Mouse (Mus musculus): ENCODE data around the gene Dnajc17. TPM values are rescaled to one million over a fixed set of nuclear protein-coding genes. Genes with fewer than 3 reads are reported as not detected.

The Dnajc17 gene
- polyA plus RNA-seq, 1 experiment from 2014 or later = 11.8 TPM

DNA sequence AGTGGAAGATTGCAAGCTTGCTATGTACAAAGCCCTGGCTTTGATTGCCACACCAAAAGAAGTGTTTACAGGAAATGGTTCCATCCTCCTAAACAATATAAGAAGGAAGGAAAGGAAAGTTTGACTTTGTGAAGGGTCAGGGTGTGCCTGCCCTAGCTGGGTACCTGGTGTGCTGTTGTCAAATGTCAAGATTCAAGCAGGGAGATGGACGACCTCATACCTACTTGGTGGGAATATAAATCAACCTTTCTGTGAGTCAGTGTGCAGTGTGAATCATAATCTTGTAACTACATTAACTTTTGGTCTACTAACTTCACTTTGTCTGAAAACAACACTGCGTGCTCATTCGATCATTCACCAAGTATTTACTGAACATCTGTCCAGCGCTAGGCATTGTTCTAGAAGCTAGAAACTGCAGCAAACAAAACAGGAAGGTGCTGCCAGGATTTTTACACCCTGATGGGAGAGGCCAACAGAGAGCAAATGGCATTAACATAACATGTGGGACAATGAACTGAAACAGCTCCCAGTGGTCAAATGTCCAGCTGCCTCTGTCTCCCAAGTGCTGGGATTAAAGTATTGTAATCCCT, 4.6 kb downstream of the Dnajc17 start:
- peak overlapping the region; percentile 29 for H3K27ac ChIP-seq (ENCODE audit: low read length)
- WGBS = 58% methylated on average over 4 of the region's 4 CpGs
- no peak for TF ChIP-seq CTCF (IDR thresholded peaks at IDR 0.05)
- TF ChIP-seq EP300 (IDR thresholded peaks at IDR 0.05) = peak; percentile 52; the same call in 1 of the 2 replicates
- H3K4me3 ChIP-seq (ENCODE audit: low read depth, low read length) = no peak overlapping the region
- peak; percentile 36 for DNase-seq (ENCODE audit: low spot score)
- H3K27me3 ChIP-seq (replicated peaks; ENCODE audit: insufficient read depth, low read length) = no peaks in the 10 kb centered on the region
- H3K4me1 ChIP-seq (ENCODE audit: insufficient read depth, low read depth, low read length) = peaks cover 15% of the 10 kb centered on the region; the same call in 1 of the 2 replicates
- ATAC-seq = no peak
- H3K4me2 ChIP-seq (replicated peaks; ENCODE audit: low read depth, low read length) = no peak overlapping the region
- H3K36me3 ChIP-seq (ENCODE audit: insufficient read depth, low read length) = no peaks in the 10 kb centered on the region
- no peaks in the 10 kb centered on the region for H3K9me3 ChIP-seq (ENCODE audit: low read length)
- no peak overlapping the region for H3K9ac ChIP-seq (replicated peaks; ENCODE audit: low read depth)

DNA sequence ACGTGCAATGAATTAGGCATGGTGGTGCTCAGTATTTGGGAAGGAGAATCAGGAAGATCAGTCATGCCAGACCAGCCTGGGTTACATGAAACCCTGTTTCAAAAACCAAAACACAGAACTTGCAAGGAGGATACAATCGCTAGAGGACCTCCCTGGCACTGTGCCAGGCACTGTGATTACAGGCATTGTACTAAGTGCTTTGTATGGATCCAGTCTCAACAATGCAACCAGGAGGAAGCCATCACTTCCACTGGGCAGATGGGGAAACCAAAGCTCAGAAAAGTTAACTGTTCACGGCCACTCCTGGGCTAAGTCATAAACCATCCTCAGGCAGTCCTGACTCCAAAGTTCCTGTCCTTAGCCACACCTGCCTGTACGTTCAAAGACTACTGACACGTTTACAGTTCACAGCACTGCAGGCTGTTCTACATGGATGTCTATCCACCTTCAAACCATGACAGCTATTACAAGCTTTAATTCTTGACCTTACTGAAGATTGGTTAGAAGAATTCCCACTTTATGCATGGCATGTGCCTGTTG, 5.6 kb downstream of the Dnajc17 start:
- 36% methylated on average over 5 of the region's 5 CpGs for WGBS
- DNase-seq (ENCODE audit: low spot score) (peak; percentile 57), ATAC-seq (peak; percentile 52)
- Histone ChIP-seq H3K4me3 (ENCODE audit: low read depth, low read length) (no peak overlapping the region), H3K9me3 (ENCODE audit: low read length) (no peaks in the 10 kb centered on the region), H3K27me3 (replicated peaks; ENCODE audit: insufficient read depth, low read length) (no peaks in the 10 kb centered on the region), H3K4me1 (ENCODE audit: insufficient read depth, low read depth, low read length) (peaks cover 21% of the 10 kb centered on the region; the same call in 1 of the 2 replicates), H3K4me2 (replicated peaks; ENCODE audit: low read depth, low read length) (no peak overlapping the region), H3K27ac (ENCODE audit: low read length) (no peak overlapping the region), H3K36me3 (ENCODE audit: insufficient read depth, low read length) (no peaks in the 10 kb centered on the region), H3K9ac (replicated peaks; ENCODE audit: low read depth) (no peak overlapping the region)
- 0 out of 2 replicates have a peak, but pooled peaks have one; percentile 45 for TF ChIP-seq EP300 (IDR thresholded peaks at IDR 0.05)
- no peak for TF ChIP-seq CTCF (IDR thresholded peaks at IDR 0.05)

DNA sequence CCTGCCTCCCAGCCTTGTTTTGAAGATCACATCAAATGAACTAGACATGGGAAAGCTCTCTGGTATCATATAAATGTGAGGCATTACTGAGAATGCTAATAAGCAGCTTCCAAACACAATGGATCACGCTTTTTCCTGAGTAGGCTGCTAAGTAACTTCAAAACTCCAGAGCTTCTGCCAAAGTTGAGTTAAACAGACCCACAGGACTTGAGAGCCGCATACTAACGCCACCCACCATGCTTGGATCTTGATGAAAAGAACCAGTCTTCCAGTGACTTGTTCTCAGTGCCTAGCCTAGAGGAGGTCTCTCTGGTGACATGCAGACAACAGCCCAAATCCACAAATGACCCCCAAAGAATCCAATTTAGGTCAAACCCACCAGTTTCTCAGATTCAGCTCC, 9.7 kb downstream of the Dnajc17 start:
- DNase-seq (ENCODE audit: low spot score) (no peak), ATAC-seq (no peak)
- no peaks in the 10 kb centered on the region for H3K9me3 ChIP-seq (ENCODE audit: low read length)
- no peak overlapping the region for H3K27ac ChIP-seq (ENCODE audit: low read length)
- H3K4me3 ChIP-seq (ENCODE audit: low read depth, low read length) = no peak overlapping the region
- no peak overlapping the region for H3K4me2 ChIP-seq (replicated peaks; ENCODE audit: low read depth, low read length)
- no peak overlapping the region for H3K9ac ChIP-seq (replicated peaks; ENCODE audit: low read depth)
- no peaks in the 10 kb centered on the region for H3K36me3 ChIP-seq (ENCODE audit: insufficient read depth, low read length)
- peaks cover 21% of the 10 kb centered on the region; the same call in 1 of the 2 replicates for H3K4me1 ChIP-seq (ENCODE audit: insufficient read depth, low read depth, low read length)
- TF ChIP-seq CTCF (IDR thresholded peaks at IDR 0.05) (no peak), EP300 (IDR thresholded peaks at IDR 0.05) (no peak)
- no peaks in the 10 kb centered on the region for H3K27me3 ChIP-seq (replicated peaks; ENCODE audit: insufficient read depth, low read length)
- WGBS = 55% methylated on average over 3 of the region's 3 CpGs

DNA sequence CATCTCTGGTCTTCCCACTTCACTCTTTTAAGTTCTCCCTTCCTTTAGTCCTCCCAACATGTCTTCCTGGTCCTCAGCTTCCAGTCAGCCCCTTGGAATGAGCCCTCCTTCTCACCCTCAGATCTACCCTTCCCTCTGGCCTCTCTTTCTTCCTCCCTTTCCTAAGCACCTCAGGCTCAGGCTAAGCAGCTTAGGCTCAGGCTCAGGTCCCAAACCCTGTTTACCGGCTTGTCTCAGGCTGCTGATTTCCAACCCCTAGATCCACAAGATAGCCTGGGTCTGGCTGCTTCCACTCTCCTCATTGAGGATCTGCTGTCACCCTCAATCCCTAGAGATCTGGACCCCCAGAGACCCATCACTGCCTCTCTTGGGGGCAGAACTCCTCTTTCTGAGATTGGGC, 10.5 kb downstream of the Dnajc17 start:
- WGBS = 24% methylated on average over 1 of the region's 1 CpGs
- no peak overlapping the region for H3K9ac ChIP-seq (replicated peaks; ENCODE audit: low read depth)
- ATAC-seq (no peak), DNase-seq (ENCODE audit: low spot score) (no peak)
- H3K27me3 ChIP-seq (replicated peaks; ENCODE audit: insufficient read depth, low read length) = no peaks in the 10 kb centered on the region
- no peak overlapping the region for H3K4me3 ChIP-seq (ENCODE audit: low read depth, low read length)
- no peak overlapping the region for H3K27ac ChIP-seq (ENCODE audit: low read length)
- no peaks in the 10 kb centered on the region for H3K9me3 ChIP-seq (ENCODE audit: low read length)
- H3K36me3 ChIP-seq (ENCODE audit: insufficient read depth, low read length) = no peaks in the 10 kb centered on the region
- peaks cover 15% of the 10 kb centered on the region; the same call in 1 of the 2 replicates for H3K4me1 ChIP-seq (ENCODE audit: insufficient read depth, low read depth, low read length)
- TF ChIP-seq CTCF (IDR thresholded peaks at IDR 0.05) = no peak
- H3K4me2 ChIP-seq (replicated peaks; ENCODE audit: low read depth, low read length) = no peak overlapping the region

DNA sequence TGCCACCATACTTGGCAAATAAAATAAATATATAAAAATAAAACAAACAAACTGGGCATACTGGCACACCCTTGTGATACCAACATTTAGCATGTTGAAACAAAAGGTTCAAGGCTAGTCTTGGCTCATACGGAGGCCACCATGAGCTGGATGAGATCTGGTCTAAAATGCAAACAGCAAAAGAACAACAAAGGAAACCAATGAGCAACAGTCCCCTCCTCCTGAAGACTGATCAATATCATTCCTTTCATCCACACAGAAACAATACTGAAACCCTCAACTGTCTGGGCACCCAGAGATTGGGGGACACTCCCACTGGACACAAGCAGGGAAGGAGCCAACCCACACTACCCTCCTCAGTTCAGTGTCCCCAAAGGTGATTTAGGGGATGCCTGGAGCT, 11.1 kb downstream of the Dnajc17 start:
- peaks cover 9% of the 10 kb centered on the region; the same call in 1 of the 2 replicates for H3K4me1 ChIP-seq (ENCODE audit: insufficient read depth, low read depth, low read length)
- H3K4me2 ChIP-seq (replicated peaks; ENCODE audit: low read depth, low read length) = no peak overlapping the region
- 62% methylated on average over 1 of the region's 1 CpGs for WGBS
- no peak overlapping the region for H3K4me3 ChIP-seq (ENCODE audit: low read depth, low read length)
- H3K27me3 ChIP-seq (replicated peaks; ENCODE audit: insufficient read depth, low read length) = no peaks in the 10 kb centered on the region
- no peaks in the 10 kb centered on the region for H3K9me3 ChIP-seq (ENCODE audit: low read length)
- no peak overlapping the region for H3K9ac ChIP-seq (replicated peaks; ENCODE audit: low read depth)
- H3K27ac ChIP-seq (ENCODE audit: low read length) = no peak overlapping the region
- TF ChIP-seq CTCF (IDR thresholded peaks at IDR 0.05) = no peak
- DNase-seq (ENCODE audit: low spot score) (no peak), ATAC-seq (no peak)
- no peaks in the 10 kb centered on the region for H3K36me3 ChIP-seq (ENCODE audit: insufficient read depth, low read length)

DNA sequence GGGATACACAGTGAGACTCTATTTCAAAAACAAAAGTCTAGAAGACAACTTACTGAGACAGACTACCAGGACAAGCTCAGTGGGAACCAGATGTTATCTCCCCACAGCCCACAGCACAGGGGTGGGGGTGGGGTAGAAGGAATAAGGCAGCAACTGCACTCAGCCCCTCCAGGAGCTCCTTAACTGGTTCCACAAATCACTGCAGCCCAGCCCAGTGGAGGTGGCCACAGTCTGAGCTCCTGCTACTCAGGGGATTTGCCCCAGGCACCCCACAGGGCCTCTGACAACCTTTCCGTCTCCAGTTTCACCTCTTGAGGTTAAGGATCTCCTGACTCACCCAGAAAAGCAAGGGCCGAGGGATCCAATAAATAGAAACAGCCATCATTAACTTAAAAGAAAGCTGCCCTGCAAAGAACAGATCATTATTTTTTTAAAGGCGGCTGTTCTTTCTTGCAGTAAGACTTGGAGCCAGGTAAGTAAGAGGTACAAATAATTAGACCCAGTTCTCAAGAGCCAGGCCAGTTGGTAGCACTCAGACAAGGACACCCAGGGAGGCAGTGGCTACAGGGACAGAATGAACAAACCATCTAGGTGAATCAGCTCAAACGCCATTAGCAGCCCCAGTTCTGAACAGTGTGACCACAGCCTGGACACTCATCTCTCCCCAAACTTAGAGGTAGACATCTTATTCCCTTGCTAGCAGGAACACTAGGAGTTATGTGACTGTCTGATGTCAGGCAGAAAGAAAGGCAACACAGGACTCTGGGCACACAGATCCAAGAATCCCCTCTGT, 12.1 kb downstream of the Dnajc17 start:
- no peaks in the 10 kb centered on the region for H3K9me3 ChIP-seq (ENCODE audit: low read length)
- peaks cover 6% of the 10 kb centered on the region; the same call in 1 of the 2 replicates for H3K4me1 ChIP-seq (ENCODE audit: insufficient read depth, low read depth, low read length)
- no peak overlapping the region for H3K4me2 ChIP-seq (replicated peaks; ENCODE audit: low read depth, low read length)
- ATAC-seq (peak; percentile 35), DNase-seq (ENCODE audit: low spot score) (peak; percentile 25)
- TF ChIP-seq EP300 (IDR thresholded peaks at IDR 0.05) (no peak), CTCF (IDR thresholded peaks at IDR 0.05) (no peak)
- H3K36me3 ChIP-seq (ENCODE audit: insufficient read depth, low read length) = no peaks in the 10 kb centered on the region
- no peak overlapping the region; the same call in 1 of the 2 replicates for H3K27ac ChIP-seq (ENCODE audit: low read length)
- H3K4me3 ChIP-seq (ENCODE audit: low read depth, low read length) = no peak overlapping the region
- 38% methylated on average over 4 of the region's 4 CpGs for WGBS
- H3K9ac ChIP-seq (replicated peaks; ENCODE audit: low read depth) = no peak overlapping the region
- no peaks in the 10 kb centered on the region for H3K27me3 ChIP-seq (replicated peaks; ENCODE audit: insufficient read depth, low read length)

Measured in lung, postnatal 0 days (tissue).